ENCODE assay signal across 7 mouse cellular contexts in the genomic region with DNA sequence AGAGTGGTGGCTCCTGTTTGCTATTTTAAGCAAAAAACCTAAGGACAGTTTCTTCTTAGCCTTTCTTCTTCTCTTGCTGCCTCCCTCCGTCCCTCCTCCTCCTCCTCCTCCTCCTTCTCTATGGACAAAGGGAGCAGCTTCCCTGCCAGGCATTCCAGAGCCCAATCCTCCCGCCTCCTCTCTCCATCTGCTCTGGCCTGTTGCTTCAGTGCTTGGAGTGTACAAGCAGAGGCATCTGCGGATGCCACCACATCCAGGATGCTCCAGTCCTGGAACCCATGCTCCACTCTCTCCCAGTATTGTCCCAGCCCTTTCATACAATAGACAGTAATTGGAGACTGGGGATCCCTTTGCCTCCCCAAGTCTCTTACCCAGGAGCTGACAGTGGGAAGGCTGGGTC. TPM values are rescaled to one million over a fixed set of nuclear protein-coding genes. Genes with fewer than 3 reads are reported as not detected.
DNase-seq lines count a peak whose midpoint lies in the region; ATAC-seq lines count a peak whose summit lies in the region.

No protein-coding gene starts in this region.

- H3K4me3 ChIP-seq in hindbrain, embryonic 15.5 days, result peak overlapping the region; percentile 99
- H3K4me3 ChIP-seq in liver, embryonic 15.5 days (replicated peaks), result peak overlapping the region; percentile 61

- peak; percentile 68 for DNase-seq in adipocyte (ENCODE audit: low spot score)
- DNase-seq in cerebellum, adult 9-10 months, result peak; percentile 63
- DNase-seq in frontal cortex, postnatal 36 days (ENCODE audit: low spot score in 2 of 2), result peak; percentile 76 to 88
- DNase-seq in retina, embryonic 14.5 days (ENCODE audit: low spot score), result peak; percentile 67
- DNase-seq in thymus, postnatal 0 days (ENCODE audit: low spot score), result no peak

- no peaks in the 10 kb centered on the region for H3K9me3 ChIP-seq in hindbrain, embryonic 15.5 days
- no peaks in the 10 kb centered on the region for H3K9me3 ChIP-seq in liver, embryonic 15.5 days (replicated peaks)

- 8% methylated on average over 3 of the region's 3 CpGs for WGBS in hindbrain, embryonic 15.5 days
- 19% methylated on average over 3 of the region's 3 CpGs for WGBS in liver, embryonic 15.5 days (ENCODE audit: insufficient replicate concordance)

- H3K4me2 ChIP-seq in hindbrain, embryonic 15.5 days, result peak overlapping the region; percentile 91
- peak overlapping the region; percentile 69 for H3K4me2 ChIP-seq in liver, embryonic 15.5 days

- peak overlapping the region; percentile 95 for H3K9ac ChIP-seq in hindbrain, embryonic 15.5 days
- no peak overlapping the region for H3K9ac ChIP-seq in liver, embryonic 15.5 days

- H3K27ac ChIP-seq in hindbrain, embryonic 15.5 days (replicated peaks), result peak overlapping the region; percentile 98
- no peak overlapping the region for H3K27ac ChIP-seq in liver, embryonic 15.5 days (replicated peaks)

- ATAC-seq in hindbrain, embryonic 15.5 days (ENCODE audit: low FRiP score, low read depth), result peak; percentile 17; the same call in 1 of the 2 replicates
- no peak for ATAC-seq in liver, embryonic 15.5 days (ENCODE audit: insufficient read depth)

- H3K27me3 ChIP-seq in hindbrain, embryonic 15.5 days, result no peaks in the 10 kb centered on the region
- peaks cover 29% of the 10 kb centered on the region for H3K27me3 ChIP-seq in liver, embryonic 15.5 days

- H3K4me1 ChIP-seq in hindbrain, embryonic 15.5 days (replicated peaks), result peaks cover 49% of the 10 kb centered on the region
- 0 out of 2 replicates have a peak, but pooled peaks cover 4% of the 10 kb centered on the region for H3K4me1 ChIP-seq in liver, embryonic 15.5 days (replicated peaks)

- H3K36me3 ChIP-seq in hindbrain, embryonic 15.5 days, result no peaks in the 10 kb centered on the region
- H3K36me3 ChIP-seq in liver, embryonic 15.5 days (replicated peaks), result no peaks in the 10 kb centered on the region

RNA-seq across cellular contexts. Expression of a gene that starts 1.1 kb away (rescaled TPM):
- 40.0 and 42.2 TPM in 2 replicates for polyA plus RNA-seq in hindbrain, embryonic 15.5 days (2015; fragmentation: Nextera tagmentation; extraction: Ambion mirVana)
- 2.0 and 2.4 TPM in 2 replicates for polyA plus RNA-seq in liver, embryonic 15.5 days (2015; fragmentation: Nextera tagmentation; extraction: Ambion mirVana)
- polyA plus RNA-seq in thymus, postnatal 0 days (2015; fragmentation: Nextera tagmentation; extraction: Ambion mirVana), result 3.4 and 4.3 TPM in 2 replicates

RNA-seq across cellular contexts. Expression of a gene that starts 39.5 kb away (rescaled TPM):
- polyA plus RNA-seq in hindbrain, embryonic 15.5 days (2015; fragmentation: Nextera tagmentation; extraction: Ambion mirVana), result 0.61 and 0.88 TPM in 2 replicates
- polyA plus RNA-seq in liver, embryonic 15.5 days (2015; fragmentation: Nextera tagmentation; extraction: Ambion mirVana), result 1.8 and 2.0 TPM in 2 replicates
- polyA plus RNA-seq in thymus, postnatal 0 days (2015; fragmentation: Nextera tagmentation; extraction: Ambion mirVana), result 2.6 and 2.9 TPM in 2 replicates

RNA-seq across cellular contexts. Expression of a gene that starts 45.4 kb away (rescaled TPM):
- 6.6 and 7.9 TPM in 2 replicates for polyA plus RNA-seq in hindbrain, embryonic 15.5 days (2015; fragmentation: Nextera tagmentation; extraction: Ambion mirVana)
- polyA plus RNA-seq in liver, embryonic 15.5 days (2015; fragmentation: Nextera tagmentation; extraction: Ambion mirVana), result 21.4 and 23.8 TPM in 2 replicates
- polyA plus RNA-seq in thymus, postnatal 0 days (2015; fragmentation: Nextera tagmentation; extraction: Ambion mirVana), result 32.3 and 35.0 TPM in 2 replicates
